In the genomic region with DNA sequence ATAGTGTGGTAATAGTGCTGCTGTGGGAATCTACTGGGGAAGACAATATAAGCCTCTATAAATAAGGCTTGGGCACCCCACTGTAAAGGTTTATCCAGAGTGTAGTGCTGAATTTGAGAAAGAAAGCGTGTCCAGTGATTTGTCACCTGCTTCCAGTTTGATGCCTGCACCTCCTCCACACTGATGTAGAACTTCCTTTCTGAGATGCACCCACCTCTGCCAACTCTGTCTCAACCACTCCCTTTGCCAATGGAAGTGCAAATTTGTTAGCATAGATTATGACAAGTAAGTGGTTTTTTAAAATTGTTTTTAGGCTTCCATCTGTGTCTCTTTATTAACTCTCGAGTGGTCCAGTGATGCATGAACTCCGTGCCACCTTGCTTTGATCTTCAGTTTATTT, we compare ENCODE assay signal across 28 mouse cellular contexts. TPM values are rescaled to one million over a fixed set of nuclear protein-coding genes. Genes with fewer than 3 reads are reported as not detected.
DNase-seq lines count a peak whose midpoint lies in the region; ATAC-seq and TF ChIP-seq lines count a peak whose summit lies in the region.
"Had no signal": no experiment of that assay in that cellular context is flagged by ENCODE, and none has a peak within 500 bp of the region (broad histone marks: within the 10 kb centered on the region; RNA-seq: fewer than 3 reads in every experiment).

No protein-coding gene starts in this region.

- no peak overlapping the region for H3K4me2 ChIP-seq in kidney, postnatal 0 days (ENCODE audit: low read length)
- H3K4me2 ChIP-seq in neural tube, embryonic 15.5 days: no peak overlapping the region
- H3K4me2 ChIP-seq: embryonic facial prominence, embryonic 15.5 days; hindbrain, embryonic 12.5 days; intestine, embryonic 15.5 days; limb, embryonic 13.5 days; liver, embryonic 11.5 days; lung, embryonic 15.5 days; midbrain, embryonic 15.5 days; stomach, embryonic 15.5 days had no signal

- no peaks in the 10 kb centered on the region for H3K36me3 ChIP-seq in kidney, postnatal 0 days (ENCODE audit: insufficient read depth, low read length)
- H3K36me3 ChIP-seq in neural tube, embryonic 15.5 days: no peaks in the 10 kb centered on the region
- H3K36me3 ChIP-seq: midbrain, embryonic 15.5 days had no signal

- H3K27me3 ChIP-seq in kidney, postnatal 0 days (ENCODE audit: insufficient read depth, low read length): no peaks in the 10 kb centered on the region
- H3K27me3 ChIP-seq in neural tube, embryonic 15.5 days (replicated peaks): no peaks in the 10 kb centered on the region
- H3K27me3 ChIP-seq: embryonic facial prominence, embryonic 15.5 days; hindbrain, embryonic 12.5 days; intestine, embryonic 15.5 days; limb, embryonic 13.5 days; lung, embryonic 15.5 days; midbrain, embryonic 15.5 days; stomach, embryonic 15.5 days had no signal

- no peak for ATAC-seq in kidney, postnatal 0 days (replicated peaks; ENCODE audit: low FRiP score, low read depth)
- no peak for ATAC-seq in neural tube, embryonic 15.5 days (ENCODE audit: low FRiP score)
- ATAC-seq: hindbrain, postnatal 0 days; intestine, embryonic 15.5 days; midbrain, embryonic 15.5 days had no signal

- no peak for TF ChIP-seq CTCF in kidney, postnatal 0 days (IDR thresholded peaks at IDR 0.05; ENCODE audit: low read depth)
- no peak for TF ChIP-seq CTCF in brain, embryonic 14.5 days (IDR thresholded peaks at IDR 0.05; ENCODE audit: borderline replicate concordance, extremely low read depth, insufficient read depth, insufficient read length)

- TF ChIP-seq POLR2A in brain, embryonic 14.5 days (IDR thresholded peaks at IDR 0.05; ENCODE audit: borderline replicate concordance, extremely low read depth, insufficient read depth, insufficient read length, poor library complexity, severe bottlenecking): no peak

- H3K27ac ChIP-seq in kidney, postnatal 0 days: peak overlapping the region; percentile 57; the same call in 1 of the 2 replicates
- H3K27ac ChIP-seq in neural tube, embryonic 15.5 days (replicated peaks): no peak overlapping the region
- H3K27ac ChIP-seq: embryonic facial prominence, embryonic 10.5 days; embryonic facial prominence, embryonic 15.5 days; heart, embryonic 10.5 days; hindbrain, embryonic 12.5 days; hindbrain, postnatal 0 days; intestine, embryonic 15.5 days; limb, embryonic 13.5 days; lung, embryonic 15.5 days; midbrain, embryonic 10.5 days; midbrain, embryonic 15.5 days; stomach, embryonic 15.5 days had no signal

- DNase-seq in frontal cortex, adult 2 months (ENCODE audit: extremely low spot score in 1 of 2, low spot score in 1 of 2): peak; percentile 22 to 54
- DNase-seq in frontal cortex, postnatal 14 days (ENCODE audit: low spot score in 2 of 2): no peak
- DNase-seq in kidney, postnatal 0 days (ENCODE audit: low spot score): no peak
- no peak for DNase-seq in kidney, postnatal 4 days
- peak; percentile 81 for DNase-seq in brain, adult 2 months (ENCODE audit: low read depth, low spot score)
- peak; percentile 8 for DNase-seq in brain, embryonic 14.5 days (ENCODE audit: low read depth)
- DNase-seq: adrenal gland, postnatal 25 days; B cell, adult 2 months; cerebellum, adult 2 months; cerebellum, postnatal 14 days; gastrocnemius, postnatal 14 days; heart, postnatal 36 days; layer of hippocampus, postnatal 36 days; right cerebral cortex, postnatal 25 days; thymus, postnatal 14 days had no signal

- H3K9ac ChIP-seq in kidney, postnatal 0 days (ENCODE audit: low read depth, low read length): no peak overlapping the region
- no peak overlapping the region for H3K9ac ChIP-seq in neural tube, embryonic 15.5 days (replicated peaks)
- H3K9ac ChIP-seq: embryonic facial prominence, embryonic 15.5 days; hindbrain, embryonic 12.5 days; intestine, embryonic 15.5 days; limb, embryonic 13.5 days; lung, embryonic 15.5 days; midbrain, embryonic 15.5 days; stomach, embryonic 15.5 days had no signal

- no peaks in the 10 kb centered on the region for H3K4me1 ChIP-seq in kidney, postnatal 0 days (replicated peaks; ENCODE audit: insufficient read depth, low read length)
- no peaks in the 10 kb centered on the region for H3K4me1 ChIP-seq in neural tube, embryonic 15.5 days
- H3K4me1 ChIP-seq: embryonic facial prominence, embryonic 15.5 days; hindbrain, embryonic 12.5 days; intestine, embryonic 15.5 days; midbrain, embryonic 10.5 days; midbrain, embryonic 15.5 days had no signal

- no peak overlapping the region for H3K4me3 ChIP-seq in kidney, postnatal 0 days (replicated peaks; ENCODE audit: low read depth, low read length)
- no peak overlapping the region for H3K4me3 ChIP-seq in neural tube, embryonic 15.5 days (replicated peaks)
- H3K4me3 ChIP-seq: embryonic facial prominence, embryonic 10.5 days; embryonic facial prominence, embryonic 15.5 days; heart, embryonic 10.5 days; hindbrain, embryonic 12.5 days; intestine, embryonic 15.5 days; limb, embryonic 13.5 days; lung, embryonic 15.5 days; midbrain, embryonic 10.5 days; midbrain, embryonic 15.5 days; stomach, embryonic 15.5 days had no signal

- WGBS in kidney, postnatal 0 days: 50% methylated on average over 3 of the region's 3 CpGs
- WGBS in neural tube, embryonic 15.5 days: 77% methylated on average over 3 of the region's 3 CpGs

- no peaks in the 10 kb centered on the region for H3K9me3 ChIP-seq in kidney, postnatal 0 days (replicated peaks; ENCODE audit: low read length)
- no peaks in the 10 kb centered on the region for H3K9me3 ChIP-seq in neural tube, embryonic 15.5 days (replicated peaks)
- H3K9me3 ChIP-seq: embryonic facial prominence, embryonic 10.5 days; embryonic facial prominence, embryonic 15.5 days; heart, embryonic 10.5 days; hindbrain, embryonic 12.5 days; intestine, embryonic 15.5 days; limb, embryonic 13.5 days; lung, embryonic 15.5 days; midbrain, embryonic 10.5 days; midbrain, embryonic 15.5 days; stomach, embryonic 15.5 days had no signal

RNA-seq across cellular contexts. Expression of gene Pan3, which starts 33.3 kb away (rescaled TPM):
- 48.7 and 55.7 TPM in 2 replicates for polyA plus RNA-seq in frontal cortex, adult 2 months (2012; rRNA removed)
- polyA plus RNA-seq in kidney, postnatal 0 days (2015; fragmentation: Nextera tagmentation; extraction: Ambion mirVana): 62.5 and 69.9 TPM in 2 replicates
- 44.5 and 54.6 TPM in 2 replicates for polyA plus RNA-seq in brain, embryonic 14.5 days (2012; rRNA removed)
- 61.5 and 61.6 TPM in 2 replicates for polyA plus RNA-seq in neural tube, embryonic 15.5 days (2015; fragmentation: Nextera tagmentation; extraction: Ambion mirVana)

Comparison
In these comparisons a context has a peak if more than half of its experiments do, and no peak if none do; other contexts are left out.
1. DNase-seq: peak in frontal cortex, adult 2 months (2 of 2), brain, adult 2 months (single experiment) and brain, embryonic 14.5 days (single experiment); none in frontal cortex, postnatal 14 days (0 of 2), kidney, postnatal 0 days (single experiment) and kidney, postnatal 4 days (0 of 2).